Mouse (Mus musculus): ENCODE measurements around the gene Osbpl8.

Osbpl8 gene

GRCm38 (mm10) chr10:111242677-111243076 is 78.1 kb downstream of the Osbpl8 start:
- no peak for DNase-seq

- DNase-seq = no peak
These were observed 83.1 kb downstream of the Osbpl8 start for GRCm38 (mm10) chr10:111247609-111248008.

GRCm38 (mm10) chr10:111248177-111248576 is 83.6 kb downstream of the Osbpl8 start:
- no peak for DNase-seq

DNA sequence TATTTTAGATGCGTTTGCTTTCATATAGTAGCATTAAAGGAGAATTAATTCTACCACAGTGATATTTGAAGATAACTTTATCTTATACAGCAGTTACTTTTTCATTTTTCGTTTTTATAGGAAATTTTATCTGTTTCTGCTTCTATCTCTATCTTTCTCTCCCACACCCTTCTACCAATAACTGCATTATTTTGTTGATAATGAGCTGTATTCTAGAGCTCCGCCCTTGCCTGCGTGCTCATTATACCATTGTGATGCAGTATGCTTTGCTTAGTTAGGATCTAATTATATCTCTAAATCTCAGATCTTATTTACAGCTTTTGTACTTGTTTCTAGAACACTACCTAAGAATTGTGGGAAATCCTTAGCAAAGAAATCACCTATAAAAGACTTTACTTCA is 85.6 kb downstream of the Osbpl8 start:
- no peak for DNase-seq

DNA sequence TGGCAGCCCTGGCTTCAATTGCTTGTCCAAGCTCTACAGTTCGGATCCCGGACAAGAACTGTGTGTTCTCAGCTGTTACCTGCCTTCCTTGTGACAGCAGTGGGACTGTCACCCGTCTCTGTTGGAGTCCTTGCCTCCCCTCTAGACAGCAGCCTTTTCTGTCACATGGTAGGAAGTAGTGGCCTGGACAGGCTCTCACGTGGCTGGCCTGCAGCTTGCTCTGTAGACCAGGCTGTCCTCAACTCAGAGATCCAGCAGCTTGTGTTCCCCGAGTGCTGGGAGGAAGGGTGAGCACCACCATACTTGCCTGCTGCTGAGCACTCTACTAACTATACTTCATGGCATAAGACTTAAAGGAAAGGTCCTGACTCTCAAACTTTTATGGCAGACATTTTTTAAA is 87.1 kb downstream of the Osbpl8 start:
- DNase-seq = no peak

- DNase-seq = no peak
These were observed 90.7 kb downstream of the Osbpl8 start for GRCm38 (mm10) chr10:111255228-111255627.

- no peak for DNase-seq
These were observed 91.6 kb downstream of the Osbpl8 start for GRCm38 (mm10) chr10:111256156-111256555.

DNA sequence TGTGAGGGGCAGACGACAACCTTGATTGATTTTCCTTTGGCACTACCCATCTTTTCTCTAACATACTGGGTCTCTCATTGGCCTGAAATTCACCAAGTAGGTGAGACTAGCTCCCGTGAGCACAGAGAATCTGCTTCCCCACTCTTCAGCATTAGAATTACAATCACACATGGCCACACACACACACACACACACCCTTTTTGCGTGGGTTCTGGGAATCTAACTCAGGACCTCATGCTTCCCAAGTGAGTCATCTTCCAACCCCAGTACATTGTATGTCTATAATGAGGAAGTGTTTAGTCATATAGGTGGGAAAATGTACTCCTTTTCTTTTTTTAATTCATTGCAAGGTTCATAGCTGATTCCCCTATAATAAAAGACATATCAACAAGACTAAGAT is 92.8 kb downstream of the Osbpl8 start:
- DNase-seq = no peak

DNA sequence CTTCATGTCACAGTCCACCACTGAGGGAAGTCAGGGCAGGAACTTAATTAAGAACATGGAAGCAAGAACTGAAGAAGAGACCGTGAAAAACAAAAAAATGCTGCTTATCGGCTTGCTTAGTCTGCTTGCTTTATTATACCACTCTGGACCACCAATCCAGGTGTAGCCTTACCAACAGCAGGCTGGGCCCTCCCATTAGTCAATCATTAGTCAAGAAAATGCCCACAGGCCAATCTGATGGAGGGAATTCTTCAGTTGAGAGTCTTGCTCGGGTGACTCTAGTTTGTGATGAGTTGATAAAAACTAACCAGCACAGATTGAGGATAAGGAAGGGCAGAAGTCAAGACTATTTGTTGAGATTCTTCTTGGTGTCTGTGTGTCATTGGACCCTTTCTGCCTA is 93.7 kb downstream of the Osbpl8 start:
- peak; percentile 46 to 50 for DNase-seq

- DNase-seq = no peak
These were observed 107.1 kb downstream of the Osbpl8 start for GRCm38 (mm10) chr10:111271687-111272086.

GRCm38 (mm10) chr10:111272905-111273304 is 108.4 kb downstream of the Osbpl8 start:
- DNase-seq = no peak

GRCm38 (mm10) chr10:111273463-111274088 is 109.0 kb downstream of the Osbpl8 start:
- no peak for DNase-seq

DNA sequence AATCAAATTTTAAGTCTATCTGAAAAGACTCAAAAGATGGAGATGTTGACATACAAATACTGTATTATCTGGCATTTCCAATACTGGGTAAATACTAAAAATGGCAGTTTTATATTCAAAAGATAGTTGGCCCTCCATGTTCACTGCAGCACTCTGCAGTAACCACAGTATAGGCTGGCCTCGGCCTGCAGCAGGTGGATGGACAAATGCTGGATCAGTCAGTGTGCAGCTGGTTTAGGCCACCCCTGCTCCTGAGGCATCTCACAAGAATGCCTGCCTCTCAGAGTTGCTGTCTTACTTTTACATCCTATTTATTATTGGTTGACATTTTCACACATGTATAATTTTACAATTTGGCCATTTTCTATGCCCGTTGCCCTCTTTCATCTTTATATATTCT is 111.3 kb downstream of the Osbpl8 start:
- DNase-seq = no peak

DNA sequence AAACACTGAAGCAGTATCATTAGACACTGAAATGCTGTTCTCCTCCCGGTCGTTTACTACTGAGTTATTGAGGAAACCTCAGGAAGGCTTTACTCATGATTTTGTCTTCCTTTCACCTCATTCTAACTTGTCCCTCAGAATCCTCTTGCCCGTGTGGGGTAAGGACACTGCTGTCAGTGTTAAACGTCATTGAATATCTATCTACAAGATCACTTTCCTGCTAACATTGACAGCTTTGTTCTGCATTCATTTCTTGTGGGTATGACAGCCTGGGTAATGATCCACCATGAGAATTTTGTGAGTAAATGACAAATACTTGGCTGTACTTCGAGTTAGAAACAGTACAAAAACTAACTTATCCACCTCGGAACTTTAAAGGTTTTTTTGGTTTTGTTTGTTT is 133.1 kb downstream of the Osbpl8 start:
- no peak for DNase-seq

DNA sequence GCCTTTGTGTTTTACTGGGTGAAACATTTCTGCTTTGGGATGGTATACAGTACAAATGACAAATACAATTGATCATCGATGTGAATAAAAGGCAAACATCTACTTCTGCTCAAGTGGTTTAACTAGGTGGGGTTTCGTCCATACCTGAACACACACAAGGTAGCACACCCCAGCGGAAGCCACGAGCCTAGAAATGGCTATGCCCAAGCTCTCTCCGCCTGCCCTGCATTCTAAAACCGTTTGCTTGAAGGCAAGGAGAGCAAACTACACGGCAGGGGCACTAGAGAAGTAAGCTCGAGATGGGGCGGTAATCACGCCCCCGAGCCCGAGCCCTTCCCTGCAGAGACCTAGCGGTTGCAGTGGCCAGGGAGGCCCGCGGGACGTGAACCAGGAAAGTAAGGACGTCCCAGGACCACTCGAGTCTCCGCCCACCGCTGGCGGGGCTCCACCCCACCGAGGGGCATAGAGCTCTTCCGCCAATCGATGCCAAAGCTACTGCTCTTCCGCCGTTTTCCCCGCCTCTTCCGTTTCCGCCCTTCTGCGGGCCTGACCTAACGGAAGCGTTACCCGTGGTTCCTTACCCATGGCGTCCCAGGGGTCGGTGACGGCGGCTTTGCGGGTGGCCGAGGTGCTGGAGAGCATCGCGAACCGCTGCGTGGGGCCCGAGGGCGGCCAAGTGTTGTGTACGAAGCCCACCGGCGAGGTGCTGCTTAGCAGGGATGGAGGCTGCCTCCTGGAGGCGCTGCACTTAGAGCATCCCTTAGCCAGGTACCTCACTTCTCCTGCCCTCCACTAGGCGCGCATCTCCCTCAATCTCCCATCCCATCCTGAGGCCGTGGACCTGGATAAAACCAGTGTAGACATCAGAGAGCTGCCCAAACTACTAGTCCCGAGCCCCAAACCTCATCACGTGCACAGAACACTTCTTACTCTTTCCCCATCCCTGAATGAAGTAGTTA is 133.9 kb downstream of the Osbpl8 start, which contains the start of gene Bbs10:
Bbs10 (plus strand) TSS at position 540 of the 959 bp plus-strand sequence.
- DNase-seq = peak; percentile 94 to 95

DNA sequence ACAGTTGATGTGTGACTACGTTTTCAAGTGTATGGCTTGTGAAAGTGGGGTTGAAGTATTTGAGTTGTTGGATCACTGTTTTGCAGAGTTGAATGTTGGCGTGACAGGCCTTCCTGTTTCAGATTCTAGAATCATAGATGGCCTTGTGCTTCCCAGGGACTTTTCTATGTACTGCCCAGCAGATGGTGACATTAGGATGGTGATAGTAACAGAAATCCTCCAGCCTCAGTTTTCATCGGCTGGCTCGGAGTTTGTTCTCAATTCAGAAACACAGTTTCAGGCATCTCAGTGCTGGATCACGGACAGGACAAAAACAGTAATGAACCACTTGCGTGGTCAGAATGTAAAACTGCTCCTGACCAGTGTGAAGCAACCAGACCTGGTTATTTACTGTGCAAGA is 135.0 kb downstream of the Osbpl8 start:
- no peak for DNase-seq

GRCm38 (mm10) chr10:111301041-111301440 is 136.5 kb downstream of the Osbpl8 start:
- DNase-seq = peak in 1 of 2 experiments; percentile 34

- no peak for DNase-seq
These were observed 137.9 kb downstream of the Osbpl8 start for GRCm38 (mm10) chr10:111302486-111302885.

- no peak for DNase-seq
These were observed 144.4 kb downstream of the Osbpl8 start for GRCm38 (mm10) chr10:111308850-111309501.

DNA sequence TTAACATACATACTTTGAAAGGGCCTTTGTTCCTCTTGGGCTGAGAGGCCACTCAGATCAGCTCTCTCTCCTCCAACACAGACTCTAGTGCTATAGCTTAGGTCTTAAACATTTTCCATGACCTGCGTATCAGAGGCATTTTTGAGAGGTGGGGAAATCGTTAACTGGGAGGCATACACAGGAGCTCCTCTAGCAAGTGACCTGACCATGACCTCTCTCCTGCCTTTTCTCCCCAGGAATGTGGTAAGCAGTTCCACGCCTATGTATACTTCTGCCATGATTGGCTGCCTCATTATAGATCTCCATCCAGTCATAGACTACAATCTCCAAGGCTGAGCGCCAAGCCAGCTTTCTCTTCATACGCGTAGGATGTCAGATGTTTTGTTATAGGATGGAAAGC is 148.7 kb downstream of the Osbpl8 start:
- no peak for DNase-seq

DNA sequence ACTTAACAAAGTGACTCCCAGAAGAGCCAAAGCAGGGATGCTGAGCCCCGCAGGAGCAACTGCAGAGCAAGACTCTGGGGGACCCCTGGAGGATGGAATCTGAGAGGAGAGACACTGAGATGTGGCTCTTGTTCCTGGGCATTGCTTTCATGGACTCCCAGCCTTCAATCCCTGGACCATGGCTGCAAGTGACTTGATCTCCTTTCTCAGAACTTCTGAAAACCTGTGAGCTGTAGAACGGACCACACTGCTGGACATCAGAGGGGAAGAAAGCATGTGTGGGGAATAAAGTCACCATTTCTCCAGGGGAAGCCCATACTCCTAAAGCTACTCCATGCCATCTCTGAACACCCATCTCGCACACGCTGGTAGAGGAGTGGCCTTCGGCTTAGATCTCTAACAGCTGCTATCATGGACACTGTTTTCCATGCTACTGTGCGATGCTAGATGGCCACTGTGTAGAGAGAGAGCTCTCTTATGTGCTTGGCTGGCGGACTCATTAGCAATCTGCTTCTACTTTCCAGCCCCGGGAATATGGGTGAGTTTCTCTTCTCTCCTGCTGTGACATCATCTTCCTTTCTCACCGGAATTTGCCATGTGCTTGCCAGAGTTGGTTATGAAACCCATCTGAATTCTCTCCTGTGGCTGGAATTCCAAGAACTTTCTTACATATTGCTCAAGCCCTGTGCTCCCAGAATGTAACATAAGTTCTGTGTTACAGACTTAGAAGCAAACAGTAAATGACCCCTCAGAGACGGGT is 150.3 kb downstream of the Osbpl8 start:
- no peak for DNase-seq

- no peak for DNase-seq
These were observed 151.4 kb downstream of the Osbpl8 start for GRCm38 (mm10) chr10:111315940-111316339.

GRCm38 (mm10) chr10:111318021-111318420 is 153.5 kb downstream of the Osbpl8 start:
- DNase-seq = no peak

Data from kidney, adult 8-10 months (tissue).